Mouse (Mus musculus) sigmoid colon, adult 10 weeks (tissue): Measurements from ENCODE around the gene Gm7271. TPM values are rescaled to one million over a fixed set of nuclear protein-coding genes. Genes with fewer than 3 reads are reported as not detected.

ENCODE experiments used
- polyA plus RNA-seq: library from polyadenylated mRNA; stranded (reverse); fragments of 350-450 nt; fragmentation: Illumina TruSeq; extraction: RNeasy Lipid Tissue Mini Kit (QIAGEN cat#74804); gene quantifications from one replicate; pipeline ENCODE4 v1.2.3, GENCODE M21; 2014; ENCODE audit warnings: low read depth, low replicate concordance

Gm7271 gene
- not detected for polyA plus RNA-seq

DNA sequence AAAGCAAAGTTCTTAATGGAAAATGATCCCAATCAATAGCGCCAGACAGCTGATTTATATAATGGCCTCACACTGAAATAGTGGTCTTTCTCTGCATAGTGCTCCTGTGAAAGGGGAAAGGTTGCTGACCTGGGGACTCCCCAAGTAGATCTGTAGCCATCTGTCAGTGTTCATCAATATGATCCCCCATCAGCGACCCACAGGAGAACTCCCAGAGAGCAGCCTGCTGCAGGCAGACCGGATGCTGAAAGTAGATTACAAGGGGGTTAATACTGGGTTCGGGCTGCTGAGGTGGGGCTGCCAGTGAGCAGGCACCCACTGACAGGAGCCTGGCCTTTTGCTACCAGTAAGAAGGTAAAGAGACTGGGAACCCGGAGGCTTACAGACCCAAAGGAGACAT is at the start of gene Gm7271:
Gm7271 (plus strand) TSS at position 230 of the 400 bp plus-strand sequence.

DNA sequence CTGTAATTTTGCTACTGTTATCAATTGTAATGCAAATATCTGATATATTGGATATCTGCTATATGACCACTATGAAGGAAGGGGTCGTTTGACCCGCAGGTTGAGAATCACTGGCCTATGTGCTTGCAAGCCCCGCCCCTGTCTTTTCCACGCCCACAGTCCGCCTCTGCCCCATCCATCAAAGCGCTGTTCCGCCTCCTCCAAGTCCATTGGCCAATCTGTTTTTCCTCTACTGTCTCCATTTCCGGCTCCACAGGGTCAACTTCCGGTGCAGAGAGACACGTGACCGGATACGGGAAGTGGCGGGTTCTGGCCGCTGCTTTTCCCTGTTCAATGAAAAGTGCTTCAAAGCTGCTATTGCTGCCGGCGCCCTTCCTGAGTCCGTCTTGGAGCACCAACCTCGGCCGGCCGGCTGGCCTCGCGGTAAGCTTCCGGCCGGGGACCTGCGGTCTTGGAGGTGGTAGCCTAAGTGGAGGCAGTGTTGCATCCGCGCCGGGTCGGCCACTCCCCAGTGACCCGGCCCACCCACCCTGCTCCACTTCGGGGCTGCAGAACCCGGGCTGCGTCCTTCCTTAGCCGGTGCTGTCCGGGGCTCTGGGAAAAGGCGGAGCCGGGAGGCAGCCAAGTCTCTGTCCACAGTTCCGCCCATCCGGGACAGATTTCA is 45.3 kb downstream of the Gm7271 start, which contains the start of gene Exoc1:
Exoc1 (plus strand) TSS at position 272 of the 664 bp plus-strand sequence.

Other genes with a start within 250 kb of the Gm7271 start
- gene Clock, start 179.2 kb upstream of the Gm7271 start, polyA plus RNA-seq = 123 TPM
- gene Pdcl2, start 152.9 kb upstream of the Gm7271 start, polyA plus RNA-seq = not detected
- 13.6 TPM for gene Nmu, start 120.3 kb upstream of the Gm7271 start, polyA plus RNA-seq
- 138 TPM for gene Exoc1, start 45.3 kb downstream of the Gm7271 start, polyA plus RNA-seq
- gene Cep135, start 104.7 kb downstream of the Gm7271 start, polyA plus RNA-seq = 9.6 TPM
- 68.5 TPM for gene C530008M17Rik, start 172.5 kb downstream of the Gm7271 start, polyA plus RNA-seq